9 mouse cellular contexts compared by ENCODE assay signal in genomic region chr7:80445492-80445891, GRCm38 (mm10). TPM values are rescaled to one million over a fixed set of nuclear protein-coding genes. Genes with fewer than 3 reads are reported as not detected.
DNase-seq lines count a peak whose midpoint lies in the region; ATAC-seq lines count a peak whose summit lies in the region.
"Had no signal": no experiment of that assay in that cellular context is flagged by ENCODE, and none has a peak within 500 bp of the region (broad histone marks: within the 10 kb centered on the region; RNA-seq: fewer than 3 reads in every experiment).

No protein-coding gene starts in this region.

- peak overlapping the region; percentile 85 to 91 for H3K27ac ChIP-seq in heart, embryonic 14.5 days (replicated peaks in 1 of 2; ENCODE audit: control insufficient read depth in 1 of 2, insufficient read depth in 1 of 2, low read depth in 2 of 2, low read length in 2 of 2)
- peak overlapping the region; percentile 84 for H3K27ac ChIP-seq in lung, embryonic 15.5 days
- no peak overlapping the region for H3K27ac ChIP-seq in hindbrain, embryonic 11.5 days (ENCODE audit: low read depth, low read length)
- H3K27ac ChIP-seq in midbrain, embryonic 11.5 days (ENCODE audit: low read depth, low read length) = no peak overlapping the region
- H3K27ac ChIP-seq: hindbrain, embryonic 15.5 days had no signal

- no peaks in the 10 kb centered on the region for H3K27me3 ChIP-seq in heart, embryonic 14.5 days (ENCODE audit: control insufficient read depth, insufficient read depth, low read length)
- H3K27me3 ChIP-seq in lung, embryonic 15.5 days = no peaks in the 10 kb centered on the region
- H3K27me3 ChIP-seq in hindbrain, embryonic 11.5 days (ENCODE audit: control insufficient read depth, insufficient read depth, low read length) = no peaks in the 10 kb centered on the region
- no peaks in the 10 kb centered on the region for H3K27me3 ChIP-seq in midbrain, embryonic 11.5 days (ENCODE audit: control insufficient read depth, insufficient read depth, low read length)
- H3K27me3 ChIP-seq: hindbrain, embryonic 15.5 days had no signal

- 0 out of 2 replicates have a peak overlapping the region, but pooled peaks have one; percentile 35 for H3K9ac ChIP-seq in heart, embryonic 14.5 days (ENCODE audit: low read length)
- no peak overlapping the region for H3K9ac ChIP-seq in lung, embryonic 15.5 days
- H3K9ac ChIP-seq in hindbrain, embryonic 11.5 days (ENCODE audit: low read depth, low read length) = no peak overlapping the region
- H3K9ac ChIP-seq in midbrain, embryonic 11.5 days (ENCODE audit: low read length) = no peak overlapping the region
- H3K9ac ChIP-seq: hindbrain, embryonic 15.5 days had no signal

- peaks cover 49 to 53% of the 10 kb centered on the region in 2 experiments for H3K4me1 ChIP-seq in heart, embryonic 14.5 days (ENCODE audit: control insufficient read depth in 2 of 2, insufficient read depth in 2 of 2, low read length in 2 of 2)
- peaks cover 48% of the 10 kb centered on the region for H3K4me1 ChIP-seq in lung, embryonic 15.5 days
- H3K4me1 ChIP-seq in hindbrain, embryonic 11.5 days (replicated peaks; ENCODE audit: control insufficient read depth, insufficient read depth, low read length) = no peaks in the 10 kb centered on the region
- no peaks in the 10 kb centered on the region; the same call in 1 of the 2 replicates for H3K4me1 ChIP-seq in midbrain, embryonic 11.5 days (ENCODE audit: control insufficient read depth, insufficient read depth, low read length)

- no peaks in the 10 kb centered on the region for H3K36me3 ChIP-seq in heart, embryonic 14.5 days (ENCODE audit: control insufficient read depth, insufficient read depth, low read length)
- H3K36me3 ChIP-seq in lung, embryonic 15.5 days = no peaks in the 10 kb centered on the region
- no peaks in the 10 kb centered on the region for H3K36me3 ChIP-seq in hindbrain, embryonic 11.5 days (ENCODE audit: control insufficient read depth, insufficient read depth, low read length)
- no peaks in the 10 kb centered on the region for H3K36me3 ChIP-seq in midbrain, embryonic 11.5 days (ENCODE audit: control insufficient read depth, insufficient read depth, low read length)
- H3K36me3 ChIP-seq: hindbrain, embryonic 15.5 days had no signal

- H3K4me2 ChIP-seq in heart, embryonic 14.5 days (ENCODE audit: low read length) = peak overlapping the region; percentile 43
- H3K4me2 ChIP-seq in lung, embryonic 15.5 days = no peak overlapping the region
- H3K4me2 ChIP-seq in hindbrain, embryonic 11.5 days (replicated peaks; ENCODE audit: low read depth, low read length) = no peak overlapping the region
- H3K4me2 ChIP-seq in midbrain, embryonic 11.5 days = no peak overlapping the region
- H3K4me2 ChIP-seq: hindbrain, embryonic 15.5 days had no signal

- H3K9me3 ChIP-seq in heart, embryonic 14.5 days (ENCODE audit: control insufficient read depth, low read length) = no peaks in the 10 kb centered on the region
- no peaks in the 10 kb centered on the region for H3K9me3 ChIP-seq in lung, embryonic 15.5 days
- no peaks in the 10 kb centered on the region for H3K9me3 ChIP-seq in hindbrain, embryonic 11.5 days (ENCODE audit: control insufficient read depth, low read length)
- no peaks in the 10 kb centered on the region for H3K9me3 ChIP-seq in midbrain, embryonic 11.5 days (ENCODE audit: control insufficient read depth, low read length)
- H3K9me3 ChIP-seq: hindbrain, embryonic 15.5 days had no signal

- WGBS in heart, embryonic 14.5 days = 2% methylated on average over 6 of the region's 6 CpGs
- WGBS in lung, embryonic 15.5 days = 10% methylated on average over 6 of the region's 6 CpGs
- 37% methylated on average over 6 of the region's 6 CpGs for WGBS in hindbrain, embryonic 11.5 days
- 52% methylated on average over 6 of the region's 6 CpGs for WGBS in midbrain, embryonic 11.5 days

- ATAC-seq in heart, embryonic 14.5 days (ENCODE audit: insufficient number of reproducible peaks, insufficient read depth, low FRiP score, low read depth) = peak; percentile 85
- peak; percentile 34 for ATAC-seq in lung, embryonic 15.5 days (ENCODE audit: borderline replicate concordance, extremely low read depth, low FRiP score, low TSS enrichment)
- no peak for ATAC-seq in hindbrain, embryonic 11.5 days (ENCODE audit: low FRiP score)
- no peak for ATAC-seq in midbrain, embryonic 11.5 days (ENCODE audit: low FRiP score)

- no peak overlapping the region for H3K4me3 ChIP-seq in heart, embryonic 14.5 days (ENCODE audit: control insufficient read depth in 1 of 2, insufficient read depth in 1 of 2, low read depth in 1 of 2, low read length in 2 of 2)
- no peak overlapping the region for H3K4me3 ChIP-seq in lung, embryonic 15.5 days
- H3K4me3 ChIP-seq in hindbrain, embryonic 11.5 days (ENCODE audit: low read depth, low read length) = no peak overlapping the region
- no peak overlapping the region for H3K4me3 ChIP-seq in midbrain, embryonic 11.5 days (ENCODE audit: low read depth, low read length)
- H3K4me3 ChIP-seq: hindbrain, embryonic 15.5 days had no signal

- DNase-seq in gastrocnemius, postnatal 25 days = peak; percentile 40
- DNase-seq in gastrocnemius, adult 18-20 months (ENCODE audit: low spot score) = no peak
- DNase-seq in thymus, postnatal 0 days (ENCODE audit: low spot score) = peak; percentile 64
- no peak for DNase-seq in hindbrain, embryonic 11.5 days (ENCODE audit: low spot score)
- no peak for DNase-seq in midbrain, embryonic 11.5 days (ENCODE audit: low spot score, missing footprints)
- no peak for DNase-seq in right cerebral cortex, adult 2 months (ENCODE audit: low spot score in 2 of 2)

RNA-seq across cellular contexts. Expression of gene Furin, which starts 40.3 kb away (rescaled TPM):
- 10 to 100 TPM; 38.5 to 44.8 TPM for total RNA-seq in gastrocnemius, postnatal 25 days (2021)
- total RNA-seq in gastrocnemius, adult 18-20 months (2021) = 10 to 100 TPM; 52.8 to 53.9 TPM
- polyA plus RNA-seq in heart, embryonic 14.5 days (2014; fragmentation: Nextera tagmentation; extraction: Ambion mirVana) = 17.9 and 25.2 TPM in 2 replicates
- polyA plus RNA-seq in lung, embryonic 15.5 days (2015; fragmentation: Nextera tagmentation; extraction: Ambion mirVana) = 16.3 and 16.7 TPM in 2 replicates
- polyA plus RNA-seq in thymus, postnatal 0 days (2015; fragmentation: Nextera tagmentation; extraction: Ambion mirVana) = 6.8 and 9.1 TPM in 2 replicates
- polyA plus RNA-seq in hindbrain, embryonic 11.5 days (2014; fragmentation: Nextera tagmentation; extraction: Ambion mirVana) = 3.4 and 4.1 TPM in 2 replicates
- 2.7 TPM in 2 replicates for polyA plus RNA-seq in midbrain, embryonic 11.5 days (2014; fragmentation: Nextera tagmentation; extraction: Ambion mirVana)

RNA-seq across cellular contexts. Expression of gene Fes, which starts 57.7 kb away (rescaled TPM):
- total RNA-seq in gastrocnemius, postnatal 25 days (2021) = 1 to 10 TPM; 3.3 to 3.4 TPM
- total RNA-seq in gastrocnemius, adult 18-20 months (2021) = 1 to 10 TPM; 2.0 to 3.5 TPM
- 12.3 and 13.5 TPM in 2 replicates for polyA plus RNA-seq in heart, embryonic 14.5 days (2014; fragmentation: Nextera tagmentation; extraction: Ambion mirVana)
- 15.2 and 17.8 TPM in 2 replicates for polyA plus RNA-seq in lung, embryonic 15.5 days (2015; fragmentation: Nextera tagmentation; extraction: Ambion mirVana)
- polyA plus RNA-seq in thymus, postnatal 0 days (2015; fragmentation: Nextera tagmentation; extraction: Ambion mirVana) = 7.3 and 7.8 TPM in 2 replicates
- 5.8 and 9.5 TPM in 2 replicates for polyA plus RNA-seq in hindbrain, embryonic 11.5 days (2014; fragmentation: Nextera tagmentation; extraction: Ambion mirVana)
- 7.3 and 7.6 TPM in 2 replicates for polyA plus RNA-seq in midbrain, embryonic 11.5 days (2014; fragmentation: Nextera tagmentation; extraction: Ambion mirVana)

Comparison
In these comparisons a context has a peak if more than half of its experiments do, and no peak if none do; other contexts are left out.
1. DNase-seq: peak in gastrocnemius, postnatal 25 days (single experiment) and thymus, postnatal 0 days (single experiment); none in gastrocnemius, adult 18-20 months (single experiment), hindbrain, embryonic 11.5 days (single experiment), midbrain, embryonic 11.5 days (single experiment) and right cerebral cortex, adult 2 months (0 of 2).
2. ATAC-seq: peak in heart, embryonic 14.5 days (single experiment) and lung, embryonic 15.5 days (single experiment); none in hindbrain, embryonic 11.5 days (single experiment) and midbrain, embryonic 11.5 days (single experiment).
3. H3K27ac ChIP-seq: peak in heart, embryonic 14.5 days (2 of 2) and lung, embryonic 15.5 days (single experiment); none in hindbrain, embryonic 11.5 days (single experiment) and midbrain, embryonic 11.5 days (single experiment).